Mouse (Mus musculus) heart, embryonic 12.5 days (tissue): ENCODE results near the gene Amd1. TPM values are rescaled to one million over a fixed set of nuclear protein-coding genes. Genes with fewer than 3 reads are reported as not detected.

ENCODE experiments used
- ATAC-seq: fragments of 200-750 bp; cut with Nextera tagmentation; 2 replicates; pipeline ENCODE4 v1.8.0; 2017; ENCODE audit warnings: moderate TSS enrichment, moderate library complexity; ENCODE audit not compliant: insufficient number of reproducible peaks, low FRiP score
- H3K27ac ChIP-seq: fragments of 300-500 bp; sonication (generic); 2 replicates; pipeline ENCODE4 v1.5.1; 2016; ENCODE audit warnings: mild to moderate bottlenecking, moderate library complexity; ENCODE audit not compliant: poor library complexity, severe bottlenecking
- H3K27me3 ChIP-seq: fragments of 300-500 bp; sonication (generic); replicated peaks from 2 replicates; pipeline ENCODE4 v1.6.1; 2016; ENCODE audit warnings: mild to moderate bottlenecking, moderate library complexity
- H3K36me3 ChIP-seq: fragments of 300-500 bp; sonication (generic); 2 replicates; pipeline ENCODE4 v1.6.1; 2016; ENCODE audit warnings: mild to moderate bottlenecking, moderate library complexity
- H3K4me1 ChIP-seq: fragments of 300-500 bp; sonication (generic); replicated peaks from 2 replicates; pipeline ENCODE4 v1.6.1; 2016; ENCODE audit warnings: mild to moderate bottlenecking
- H3K4me2 ChIP-seq: fragments of 300-500 bp; sonication (generic); 2 replicates; pipeline ENCODE4 v1.6.1; 2016; ENCODE audit warnings: mild to moderate bottlenecking, moderate library complexity
- H3K4me3 ChIP-seq: fragments of 300-500 bp; sonication (generic); 2 replicates; pipeline ENCODE4 v1.5.1; 2016; ENCODE audit warnings: mild to moderate bottlenecking
- H3K9ac ChIP-seq: fragments of 300-500 bp; sonication (generic); 2 replicates; pipeline ENCODE4 v1.6.1; 2016; ENCODE audit warnings: mild to moderate bottlenecking, moderate library complexity
- H3K9me3 ChIP-seq: fragments of 300-500 bp; sonication (generic); replicated peaks from 2 replicates; pipeline ENCODE4 v1.6.1; 2016; ENCODE audit warnings: mild to moderate bottlenecking, moderate library complexity
- WGBS: fragments of 180-500 bp; shearing (Covaris S2); methylation state at CpG from one replicate; pipeline ENCODE4 v1.1.7; 2016; 5-methylcytosine and 5-hydroxymethylcytosine counted together
- polyA plus RNA-seq: library from polyadenylated mRNA; unstranded; fragments of >200 nt; fragmentation: Nextera tagmentation; extraction: Ambion mirVana; gene quantifications from 2 replicates; pipeline ENCODE4 v1.2.1, GENCODE M21; 2016

The Amd1 gene
- polyA plus RNA-seq, 1 experiment from 2014 or later, result 47.1 TPM

- Histone ChIP-seq H3K4me3 (no peak overlapping the region), H3K4me2 (no peak overlapping the region), H3K9me3 (peaks cover 6% of the 10 kb centered on the region), H3K27me3 (no peaks in the 10 kb centered on the region), H3K36me3 (no peaks in the 10 kb centered on the region), H3K27ac (no peak overlapping the region), H3K9ac (no peak overlapping the region), H3K4me1 (no peaks in the 10 kb centered on the region)
- 87% methylated on average over 3 of the region's 3 CpGs for WGBS
- ATAC-seq, result no peak
These were observed 37.1 kb downstream of the Amd1 start for GRCm38 (mm10) chr10:40264920-40265319.

- peaks cover 3% of the 10 kb centered on the region; the same call in 1 of the 2 replicates for H3K4me1 ChIP-seq
- H3K27me3 ChIP-seq, result no peaks in the 10 kb centered on the region
- no peaks in the 10 kb centered on the region for H3K36me3 ChIP-seq
- peaks cover 6% of the 10 kb centered on the region for H3K9me3 ChIP-seq
- no peak for ATAC-seq
- no peak overlapping the region for H3K4me2 ChIP-seq
- no peak overlapping the region for H3K9ac ChIP-seq
- 81% methylated on average over 4 of the region's 4 CpGs for WGBS
- no peak overlapping the region for H3K27ac ChIP-seq
- H3K4me3 ChIP-seq, result no peak overlapping the region
These were observed 38.3 kb downstream of the Amd1 start for GRCm38 (mm10) chr10:40263691-40264090.

- H3K4me3 ChIP-seq, result no peak overlapping the region
These were observed 39.8 kb downstream of the Amd1 start for GRCm38 (mm10) chr10:40262200-40262599.

GRCm38 (mm10) chr10:40260305-40260704 lies 41.7 kb downstream of the Amd1 start:
- no peak overlapping the region for H3K9ac ChIP-seq
- no peak overlapping the region for H3K4me2 ChIP-seq
- H3K27me3 ChIP-seq, result no peaks in the 10 kb centered on the region
- ATAC-seq, result no peak
- peaks cover 4% of the 10 kb centered on the region; the same call in 1 of the 2 replicates for H3K36me3 ChIP-seq
- H3K9me3 ChIP-seq, result peaks cover 6% of the 10 kb centered on the region
- H3K4me3 ChIP-seq, result no peak overlapping the region
- peaks cover 10% of the 10 kb centered on the region; the same call in 1 of the 2 replicates for H3K4me1 ChIP-seq
- 46% methylated on average over 5 of the region's 5 CpGs for WGBS
- no peak overlapping the region for H3K27ac ChIP-seq

More at GRCm38 (mm10) chr10:40262200-40262599, 39.8 kb downstream of the Amd1 start:
- Histone ChIP-seq H3K27ac (no peak overlapping the region), H3K9me3 (peaks cover 6% of the 10 kb centered on the region), H3K4me1 (peaks cover 3% of the 10 kb centered on the region; the same call in 1 of the 2 replicates), H3K27me3 (no peaks in the 10 kb centered on the region), H3K9ac (no peak overlapping the region), H3K4me2 (no peak overlapping the region), H3K36me3 (no peaks in the 10 kb centered on the region)
- 82% methylated on average over 6 of the region's 6 CpGs for WGBS
- no peak for ATAC-seq

- peaks cover 10% of the 10 kb centered on the region; the same call in 1 of the 2 replicates for H3K36me3 ChIP-seq
- WGBS, result 12% methylated on average over 8 of the region's 8 CpGs
- H3K4me3 ChIP-seq, result no peak overlapping the region
- peaks cover 10% of the 10 kb centered on the region; the same call in 1 of the 2 replicates for H3K4me1 ChIP-seq
- ATAC-seq, result no peak
- H3K9ac ChIP-seq, result no peak overlapping the region
- H3K27ac ChIP-seq, result no peak overlapping the region
- no peaks in the 10 kb centered on the region for H3K9me3 ChIP-seq
- 0 out of 2 replicates have a peak overlapping the region, but pooled peaks have one; percentile 33 for H3K4me2 ChIP-seq
- H3K27me3 ChIP-seq, result no peaks in the 10 kb centered on the region
These were observed 42.4 kb downstream of the Amd1 start for GRCm38 (mm10) chr10:40259542-40259941.

DNA sequence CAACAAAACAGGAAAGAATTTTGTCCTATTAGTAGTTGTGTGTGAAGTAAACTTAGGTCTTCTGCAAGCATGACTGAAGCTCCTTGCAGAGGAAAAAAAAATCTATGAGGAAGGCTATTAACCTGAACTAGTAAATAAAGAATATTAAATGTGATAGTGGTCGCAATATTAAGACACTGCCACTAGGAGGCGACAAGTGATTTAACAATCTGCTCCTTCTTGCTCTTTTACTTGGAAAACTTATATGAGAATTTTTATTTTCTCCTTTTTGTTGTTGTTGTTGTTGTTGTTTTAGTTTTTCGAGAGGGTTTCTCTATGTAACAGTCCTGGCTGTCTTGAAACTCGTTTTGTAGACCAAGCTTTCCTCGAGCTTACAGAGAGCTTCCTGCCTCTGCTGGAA lies 43.0 kb downstream of the Amd1 start:
- H3K4me3 ChIP-seq, result no peak overlapping the region
- peak overlapping the region; percentile 96 for H3K27ac ChIP-seq
- H3K9ac ChIP-seq, result 0 out of 2 replicates have a peak overlapping the region, but pooled peaks have one; percentile 58
- H3K27me3 ChIP-seq, result no peaks in the 10 kb centered on the region
- peak overlapping the region; percentile 87; the same call in 1 of the 2 replicates for H3K4me2 ChIP-seq
- H3K4me1 ChIP-seq, result peaks cover 10% of the 10 kb centered on the region; the same call in 1 of the 2 replicates
- no peak for ATAC-seq
- no peaks in the 10 kb centered on the region for H3K9me3 ChIP-seq
- peaks cover 15% of the 10 kb centered on the region for H3K36me3 ChIP-seq
- WGBS, result 5% methylated on average over 5 of the region's 5 CpGs

DNA sequence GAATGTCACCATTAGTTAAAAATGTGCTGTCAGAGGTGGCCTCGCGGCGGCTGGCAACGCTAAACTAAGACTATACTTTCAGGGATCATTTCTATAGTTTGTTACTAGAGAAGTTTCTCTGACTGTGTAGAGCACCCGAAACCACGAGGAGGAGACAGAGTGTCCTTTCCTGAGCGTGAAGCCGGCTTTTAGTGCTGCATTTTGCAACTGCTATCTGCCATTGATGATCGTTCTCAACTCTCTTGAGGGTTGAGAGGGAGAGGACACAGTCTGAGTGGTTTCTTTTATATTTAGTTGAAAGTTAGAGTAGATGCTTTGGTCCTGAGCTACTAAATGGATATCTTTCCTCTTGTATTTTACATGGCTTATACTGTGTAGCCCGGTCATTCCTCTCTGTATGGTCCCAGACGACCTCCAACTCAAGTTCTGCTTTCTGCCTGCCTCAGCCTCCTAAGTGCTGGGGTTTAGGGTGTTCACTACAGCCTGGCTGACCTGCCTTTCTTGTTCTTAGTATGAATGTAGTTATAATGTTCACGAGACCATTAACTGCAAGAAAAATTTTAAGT lies 43.5 kb downstream of the Amd1 start:
- Histone ChIP-seq H3K9ac (peak overlapping the region; percentile 58; the same call in 1 of the 2 replicates), H3K27ac (peak overlapping the region; percentile 96), H3K36me3 (peaks cover 18% of the 10 kb centered on the region), H3K9me3 (no peaks in the 10 kb centered on the region), H3K4me2 (peak overlapping the region; percentile 87), H3K4me1 (peaks cover 10% of the 10 kb centered on the region; the same call in 1 of the 2 replicates), H3K4me3 (peak overlapping the region; percentile 71), H3K27me3 (no peaks in the 10 kb centered on the region)
- under 1% methylated on average over 12 of the region's 12 CpGs for WGBS
- peak; percentile 77 for ATAC-seq

GRCm38 (mm10) chr10:40257414-40258255 lies 44.4 kb downstream of the Amd1 start, which contains the start of gene Gtf3c6:
Gene Gtf3c6 (minus strand): TSS chr10:40258108.
- peaks cover 27% of the 10 kb centered on the region for H3K36me3 ChIP-seq
- ATAC-seq, result peak; percentile 81
- H3K27me3 ChIP-seq, result no peaks in the 10 kb centered on the region
- peak within 1 kb of the TSS; percentile 96 for H3K27ac ChIP-seq
- H3K9ac ChIP-seq, result peak within 1 kb of the TSS; percentile 78
- WGBS, result under 1% methylated on average over 43 of the region's 43 CpGs
- peaks cover 10% of the 10 kb centered on the region; the same call in 1 of the 2 replicates for H3K4me1 ChIP-seq
- H3K4me2 ChIP-seq, result peak within 1 kb of the TSS; percentile 87
- H3K4me3 ChIP-seq, result peak within 1 kb of the TSS; percentile 71
- H3K9me3 ChIP-seq, result no peaks in the 10 kb centered on the region

DNA sequence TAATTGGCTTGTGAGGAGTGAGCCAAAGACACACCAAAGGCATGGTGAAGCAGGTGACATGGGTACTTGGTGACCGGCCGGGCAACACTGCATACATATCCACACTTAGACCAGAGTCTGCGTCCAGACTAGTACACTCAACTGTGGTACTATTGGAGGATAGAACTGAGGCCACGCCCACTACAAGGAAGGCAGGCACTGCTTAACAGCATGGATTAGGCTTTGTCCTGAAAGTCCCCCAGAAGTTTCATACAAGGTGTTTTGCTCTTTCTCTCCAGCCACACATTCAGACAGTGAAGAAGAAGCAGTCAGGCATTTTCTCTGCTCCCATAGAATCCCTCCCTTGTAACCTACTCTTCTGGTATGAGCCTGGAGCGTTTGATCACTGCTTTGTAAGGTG lies 45.3 kb downstream of the Amd1 start:
- peaks cover 10% of the 10 kb centered on the region; the same call in 1 of the 2 replicates for H3K4me1 ChIP-seq
- H3K27me3 ChIP-seq, result no peaks in the 10 kb centered on the region
- peaks cover 36% of the 10 kb centered on the region for H3K36me3 ChIP-seq
- 3% methylated on average over 5 of the region's 5 CpGs for WGBS
- peak overlapping the region; percentile 78 for H3K9ac ChIP-seq
- peak overlapping the region; percentile 71 for H3K4me3 ChIP-seq
- no peaks in the 10 kb centered on the region for H3K9me3 ChIP-seq
- ATAC-seq, result peak; percentile 75
- H3K4me2 ChIP-seq, result peak overlapping the region; percentile 87
- H3K27ac ChIP-seq, result peak overlapping the region; percentile 96; the same call in 1 of the 2 replicates

GRCm38 (mm10) chr10:40250969-40251368 lies 51.0 kb downstream of the Amd1 start:
- peaks cover 74% of the 10 kb centered on the region for H3K36me3 ChIP-seq
- H3K27ac ChIP-seq, result no peak overlapping the region
- H3K27me3 ChIP-seq, result no peaks in the 10 kb centered on the region
- ATAC-seq, result no peak
- no peaks in the 10 kb centered on the region for H3K9me3 ChIP-seq
- no peak overlapping the region for H3K4me2 ChIP-seq
- no peak overlapping the region for H3K9ac ChIP-seq
- WGBS, result 71% methylated on average over 6 of the region's 6 CpGs
- no peak overlapping the region for H3K4me3 ChIP-seq
- H3K4me1 ChIP-seq, result no peaks in the 10 kb centered on the region; the same call in 1 of the 2 replicates

DNA sequence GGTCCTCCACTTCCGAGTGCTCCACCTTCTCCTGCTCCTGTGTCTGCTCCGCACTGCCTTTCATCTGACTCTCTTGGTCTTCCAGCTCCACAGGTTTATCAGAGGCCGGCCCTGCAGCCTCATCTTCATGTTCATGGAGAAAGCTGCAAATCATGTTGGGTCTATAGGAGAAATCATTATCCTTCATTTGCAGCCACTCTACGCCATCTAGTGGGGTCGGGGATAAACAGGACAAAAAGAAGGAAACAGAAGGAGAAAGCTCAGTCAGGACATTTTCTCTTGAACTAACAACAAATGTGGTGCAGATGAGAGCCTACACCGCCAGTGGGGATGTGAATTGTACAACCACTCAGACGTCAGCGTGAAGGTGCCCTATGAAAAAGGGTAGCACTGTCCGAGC lies 52.4 kb downstream of the Amd1 start:
- ATAC-seq, result no peak
- WGBS, result 87% methylated on average over 9 of the region's 9 CpGs
- Histone ChIP-seq H3K27ac (no peak overlapping the region), H3K27me3 (no peaks in the 10 kb centered on the region), H3K36me3 (peaks cover 64% of the 10 kb centered on the region), H3K4me2 (no peak overlapping the region), H3K9ac (no peak overlapping the region), H3K9me3 (no peaks in the 10 kb centered on the region), H3K4me1 (no peaks in the 10 kb centered on the region; the same call in 1 of the 2 replicates), H3K4me3 (no peak overlapping the region)
